Mouse (Mus musculus) fat pad, adult 2 months (tissue): Measurements from ENCODE around the gene Hmcn1.

Experiments
- DNase-seq: peaks from one replicate; pipeline ENCODE4 v3.0.0-alpha.2; 2011; ENCODE audit warnings: low read depth, low spot score; ENCODE audit errors: extremely low read depth

Gene Hmcn1

DNA sequence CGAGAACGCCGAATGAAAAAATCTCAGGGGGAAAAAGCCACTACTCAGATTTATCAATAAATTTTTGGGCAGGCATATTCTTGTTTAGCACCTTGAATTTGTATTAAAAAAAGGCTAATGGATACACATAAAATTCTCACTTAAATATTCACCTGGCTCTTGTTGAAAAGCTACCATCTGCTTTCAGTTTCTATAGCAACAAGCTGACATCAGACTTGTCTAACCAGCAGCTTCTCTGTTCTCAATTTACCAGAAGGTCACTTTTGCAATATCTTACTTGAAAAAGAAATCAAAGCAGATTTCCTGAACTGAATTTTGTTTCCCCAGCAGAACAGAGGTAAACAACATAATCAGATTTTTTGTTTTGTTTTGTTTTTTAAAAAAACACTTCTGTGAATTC, 311.8 kb downstream of the Hmcn1 start:
- DNase-seq: no peak

DNA sequence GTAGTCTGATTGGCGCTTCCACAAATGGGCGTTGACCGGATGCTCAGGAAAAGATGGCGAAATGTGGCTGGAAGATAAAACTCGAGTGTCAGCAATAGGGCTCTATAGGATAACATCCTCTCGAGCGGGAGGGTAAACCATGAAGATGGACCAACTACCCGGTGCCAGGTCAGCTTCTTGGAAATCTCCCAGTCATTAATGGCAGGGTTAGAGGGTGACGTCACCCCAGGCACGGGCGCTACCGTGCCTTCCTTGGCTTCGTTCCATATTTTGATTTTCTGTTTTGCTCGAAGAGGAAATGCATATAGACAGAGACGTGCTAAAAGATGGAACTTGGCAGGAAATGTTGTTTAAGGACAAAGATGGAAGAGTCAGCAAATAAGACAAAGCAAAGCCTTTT, 312.2 kb downstream of the Hmcn1 start:
- no peak for DNase-seq

DNA sequence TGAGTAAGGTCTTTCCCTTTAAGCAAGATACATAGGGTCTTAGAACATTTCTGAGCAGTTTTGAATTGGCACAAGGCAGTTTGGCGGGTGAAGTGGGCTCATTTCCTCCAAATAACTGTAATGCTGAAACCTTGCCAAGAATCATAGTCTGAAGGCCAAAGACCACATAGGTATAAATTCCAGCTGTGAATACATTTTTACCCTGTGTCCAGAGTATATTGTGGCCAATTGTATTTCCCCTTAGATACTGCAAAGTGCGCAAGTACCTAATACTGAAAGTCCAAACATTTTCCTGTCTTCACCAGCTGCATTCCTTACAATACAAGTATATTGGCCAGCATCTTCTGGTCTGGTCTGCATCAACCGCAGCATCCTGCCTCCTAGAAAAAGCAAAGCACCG, 312.9 kb downstream of the Hmcn1 start:
- no peak for DNase-seq

DNA sequence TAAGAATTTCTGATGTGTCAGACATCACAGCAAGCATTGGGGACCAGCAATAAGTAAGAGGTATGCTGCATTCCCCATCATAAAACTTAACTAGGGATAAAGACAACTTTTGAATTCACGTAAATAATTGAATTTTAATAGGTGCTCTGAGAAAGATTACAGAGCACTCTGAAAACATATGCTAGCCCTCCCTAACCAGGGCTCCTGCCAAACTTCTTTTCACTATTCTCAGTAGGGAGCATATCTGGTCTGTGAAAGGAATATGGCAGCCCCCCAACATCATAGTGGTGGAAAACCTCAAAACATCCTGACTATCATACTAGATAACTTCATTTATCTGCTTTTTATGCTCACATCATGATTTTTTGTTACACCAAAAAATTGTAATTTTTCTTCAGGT, 347.9 kb downstream of the Hmcn1 start:
- DNase-seq: no peak

DNA sequence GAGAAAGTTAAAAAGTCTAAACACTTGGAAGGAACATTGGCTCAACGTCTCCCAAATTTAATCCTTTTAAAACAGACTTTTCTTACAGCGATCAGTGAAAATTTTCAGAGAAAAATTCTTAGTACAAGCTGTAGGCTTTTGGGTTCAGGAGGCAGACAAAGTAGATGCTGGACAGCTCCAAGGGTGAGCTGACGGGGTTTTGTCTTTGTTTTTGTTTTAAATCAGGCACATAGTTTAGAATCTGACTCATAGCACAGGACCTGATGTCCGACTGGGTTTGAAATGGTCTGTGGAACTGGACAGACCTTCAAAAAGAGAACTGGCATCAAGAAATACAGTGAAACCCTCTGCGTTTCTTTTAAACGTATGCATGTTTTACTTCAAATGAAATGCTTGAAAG, 353.7 kb downstream of the Hmcn1 start:
- no peak for DNase-seq

DNA sequence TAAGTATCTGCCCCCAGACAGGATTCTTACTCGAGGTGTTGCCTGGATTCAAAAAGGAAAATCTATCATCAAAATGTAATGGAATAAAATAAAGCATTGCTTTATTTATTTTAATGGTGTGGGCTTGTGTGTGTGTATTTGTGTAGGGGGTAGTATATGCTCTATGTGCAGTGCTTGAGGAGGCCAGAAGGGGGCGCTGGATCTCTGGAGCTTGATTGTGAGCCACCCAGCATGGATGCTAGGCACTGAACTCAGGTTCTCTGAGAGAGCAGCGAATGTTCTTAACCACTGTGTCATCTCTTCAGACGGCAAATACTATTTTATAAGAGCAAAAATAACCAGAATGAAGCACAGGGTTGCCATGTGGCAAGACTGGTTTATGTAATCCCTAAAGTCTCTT, 360.7 kb downstream of the Hmcn1 start:
- DNase-seq: no peak

DNA sequence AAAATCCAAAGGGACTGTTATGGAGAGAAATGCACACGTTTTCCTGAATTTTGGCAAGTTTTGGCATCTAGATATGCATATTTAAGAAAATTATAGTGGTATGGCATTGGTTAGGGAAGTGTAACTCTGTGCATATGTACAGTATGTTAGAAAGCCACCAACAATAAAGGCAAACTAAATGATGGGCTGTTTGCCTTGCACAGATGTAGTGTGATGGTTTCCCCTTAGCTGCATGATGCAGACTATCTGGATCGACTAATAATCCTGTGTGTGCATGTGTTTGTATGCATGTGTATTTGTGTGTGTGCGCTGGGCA, 361.4 kb downstream of the Hmcn1 start:
- no peak for DNase-seq

DNA sequence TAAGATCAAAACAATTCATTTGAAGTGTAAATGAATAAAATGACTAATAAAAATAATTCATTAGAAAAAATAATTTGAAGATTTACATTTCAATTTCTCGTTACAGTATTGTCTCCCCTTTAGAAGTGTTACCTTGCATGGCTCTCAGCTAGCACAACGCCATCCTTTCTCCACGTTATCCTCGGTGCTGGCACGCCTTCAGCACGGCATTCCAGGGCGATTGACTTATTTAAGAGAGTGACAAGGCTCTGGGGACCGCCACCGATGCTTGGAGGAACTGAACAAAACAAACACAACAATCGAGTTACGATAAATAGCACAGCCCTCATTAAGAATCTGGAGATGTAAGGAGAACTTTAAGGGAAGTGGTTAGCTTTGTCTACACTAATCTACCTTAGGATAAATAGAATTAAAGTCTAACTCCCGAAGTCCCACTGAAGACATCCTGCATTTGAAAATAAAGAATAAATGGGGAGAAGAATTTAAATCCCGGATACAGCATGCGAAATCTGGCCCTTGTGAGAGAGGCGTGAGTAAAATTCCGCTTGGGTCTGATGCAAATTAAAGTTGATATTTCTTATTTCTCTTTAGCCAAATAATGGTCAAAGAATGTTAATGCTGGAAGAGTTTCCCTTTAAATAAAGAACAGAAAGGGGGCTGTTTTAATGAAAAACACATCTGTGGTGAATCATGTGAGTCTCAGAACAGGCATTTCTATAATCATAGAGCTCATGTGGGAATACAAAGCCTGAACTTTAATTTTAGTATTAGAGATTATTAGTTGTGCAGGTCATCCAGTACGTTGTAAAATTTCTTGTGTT, 362.0 kb downstream of the Hmcn1 start:
- DNase-seq: no peak

DNA sequence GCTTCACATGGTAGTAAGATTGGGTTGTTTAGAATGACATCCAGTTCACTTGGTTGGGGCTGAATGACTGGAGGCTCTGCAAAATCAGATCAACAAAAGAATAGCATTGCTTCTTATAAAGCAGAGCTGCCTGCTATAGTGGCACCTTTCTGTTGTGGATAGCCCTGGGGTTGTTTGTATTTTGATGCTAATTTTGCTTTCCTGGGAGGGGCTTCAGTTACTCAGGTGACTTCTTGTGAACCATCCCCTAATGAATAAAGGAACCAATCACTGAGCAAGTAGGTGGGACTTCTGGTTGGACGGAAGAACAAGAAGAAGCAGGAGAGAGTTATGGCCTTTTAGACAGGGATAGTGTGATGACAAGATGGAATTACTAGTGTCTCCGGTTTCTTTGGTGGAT, 370.0 kb downstream of the Hmcn1 start:
- DNase-seq: no peak

DNA sequence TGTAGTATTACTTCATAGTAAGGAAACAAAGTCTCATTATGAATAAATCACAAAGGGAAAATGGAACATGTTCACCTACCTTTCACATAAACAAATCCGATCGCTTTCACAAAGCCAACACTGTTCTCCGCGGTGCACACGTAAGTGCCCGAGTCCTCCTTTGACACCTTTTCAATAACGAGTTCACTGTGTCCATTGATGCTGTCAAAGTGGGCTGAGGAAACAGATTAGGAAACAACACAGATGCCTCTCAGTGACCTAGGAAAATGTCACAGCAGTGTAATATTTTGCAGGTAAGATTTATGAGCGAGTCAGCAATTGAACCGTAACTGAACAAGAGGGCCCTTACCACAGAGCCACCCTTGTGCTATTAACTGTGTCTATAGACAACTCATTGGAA, 382.7 kb downstream of the Hmcn1 start:
- DNase-seq: no peak

DNA sequence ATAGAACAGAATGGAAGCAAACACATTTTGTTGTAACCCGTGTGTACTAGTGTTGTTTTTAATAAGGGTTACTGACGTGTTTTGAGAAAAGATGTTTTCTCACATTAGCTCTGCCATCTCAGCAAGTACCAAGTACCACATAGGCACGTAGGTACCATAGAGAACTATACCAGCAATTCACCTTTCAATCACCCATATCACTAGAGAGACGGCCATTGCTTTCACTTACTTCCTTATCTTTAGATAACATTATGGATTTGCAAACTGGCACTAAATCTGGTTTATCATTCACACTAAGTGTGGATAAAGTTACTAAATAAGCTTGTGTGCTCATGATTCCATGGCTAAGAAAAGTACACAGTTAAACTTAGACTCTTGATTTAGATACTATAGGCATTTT, 387.1 kb downstream of the Hmcn1 start:
- DNase-seq: no peak

DNA sequence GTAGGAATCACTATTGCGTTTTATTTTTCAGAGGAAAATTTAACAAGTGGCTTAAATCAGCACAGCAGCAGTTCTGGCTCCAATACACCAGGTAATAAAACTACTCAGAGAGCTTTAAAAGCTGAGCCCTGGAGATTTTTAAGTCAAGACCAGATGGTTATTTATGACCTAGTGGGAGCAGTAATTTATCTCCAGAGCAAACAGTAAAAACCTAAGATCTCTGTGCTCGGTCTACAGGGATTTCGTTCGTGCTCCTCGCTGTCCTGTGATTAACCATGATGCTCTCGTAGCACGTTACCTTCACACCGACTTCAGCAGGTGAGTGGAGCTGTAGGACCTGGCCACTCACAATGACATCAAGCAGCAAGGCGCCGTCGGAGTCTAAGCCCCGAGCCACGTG, 399.6 kb downstream of the Hmcn1 start:
- no peak for DNase-seq

DNA sequence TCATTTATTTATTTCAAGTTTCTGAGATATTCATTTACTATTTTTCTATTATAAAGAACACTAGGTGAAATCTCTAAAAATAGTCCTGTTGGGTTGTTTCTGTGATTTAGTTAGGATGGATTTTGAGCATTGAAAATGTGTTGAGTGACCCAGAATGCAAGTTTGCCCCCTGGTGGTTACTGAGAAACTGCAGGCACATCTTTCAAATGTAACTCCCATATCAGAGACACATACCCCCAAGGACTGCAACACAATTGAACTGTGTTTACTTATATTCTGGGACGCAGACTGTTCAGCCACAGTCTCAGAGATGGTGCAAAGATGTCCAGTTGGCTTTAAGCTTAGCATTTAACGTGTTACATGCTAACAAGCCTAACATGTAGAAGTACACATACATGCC, 402.0 kb downstream of the Hmcn1 start:
- DNase-seq: no peak

DNA sequence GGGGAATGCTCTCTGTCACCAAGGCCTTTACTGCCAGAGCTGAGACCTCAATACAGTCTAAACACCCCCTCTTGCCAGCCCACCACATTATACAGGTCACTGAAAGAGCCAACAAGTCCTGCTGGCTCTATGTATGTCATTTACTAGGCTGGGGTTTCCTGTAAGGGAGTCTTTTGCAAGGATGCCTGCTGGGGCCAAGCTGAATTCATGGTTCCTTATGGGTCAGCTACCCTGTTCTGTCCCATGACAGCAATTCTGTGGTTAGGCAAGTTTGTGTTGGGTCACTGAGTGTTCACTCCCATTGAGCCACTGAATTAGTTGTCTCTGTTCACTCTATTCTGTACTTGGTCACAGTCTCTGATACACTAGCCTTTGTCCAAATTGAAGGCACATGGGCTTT, 405.8 kb downstream of the Hmcn1 start:
- no peak for DNase-seq

DNA sequence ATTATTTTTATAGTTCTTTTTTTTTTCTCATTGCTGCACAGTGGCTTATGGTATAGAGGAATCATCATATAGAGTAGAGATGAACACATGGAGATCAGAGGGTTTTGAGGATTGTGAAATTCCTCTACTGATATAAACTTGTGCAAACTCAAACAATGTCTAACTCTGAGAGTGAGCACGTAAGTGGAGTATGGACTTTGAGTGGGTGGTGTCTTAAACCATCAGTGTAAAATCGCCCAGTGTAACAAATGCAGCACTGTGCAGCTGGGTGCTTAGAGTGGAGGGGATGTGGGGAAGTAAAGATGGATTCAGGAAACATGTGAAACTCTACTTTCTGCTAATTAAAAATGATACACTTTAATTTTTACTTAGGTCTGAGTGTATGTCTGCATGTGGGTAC, 408.8 kb downstream of the Hmcn1 start:
- no peak for DNase-seq

DNA sequence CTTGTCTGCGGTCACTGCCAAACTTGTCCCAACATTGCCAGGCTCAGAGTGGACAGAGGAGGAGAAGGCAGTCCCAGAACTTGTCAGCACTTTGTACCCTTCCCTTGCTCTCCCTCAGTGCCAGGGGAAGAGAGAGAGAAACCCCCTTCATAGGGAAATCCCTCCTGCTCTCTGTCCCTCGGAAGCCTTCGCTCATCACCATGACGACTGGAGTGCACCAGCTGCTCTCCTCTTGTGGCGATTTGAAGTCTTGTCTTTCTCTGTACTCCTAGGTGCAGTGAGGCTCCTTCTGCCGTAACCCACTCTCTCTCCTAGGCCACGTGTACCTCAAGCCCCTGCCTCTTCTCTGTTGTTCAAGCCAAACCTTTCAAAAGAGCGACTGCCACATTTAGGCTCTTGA, 409.5 kb downstream of the Hmcn1 start:
- no peak for DNase-seq

DNA sequence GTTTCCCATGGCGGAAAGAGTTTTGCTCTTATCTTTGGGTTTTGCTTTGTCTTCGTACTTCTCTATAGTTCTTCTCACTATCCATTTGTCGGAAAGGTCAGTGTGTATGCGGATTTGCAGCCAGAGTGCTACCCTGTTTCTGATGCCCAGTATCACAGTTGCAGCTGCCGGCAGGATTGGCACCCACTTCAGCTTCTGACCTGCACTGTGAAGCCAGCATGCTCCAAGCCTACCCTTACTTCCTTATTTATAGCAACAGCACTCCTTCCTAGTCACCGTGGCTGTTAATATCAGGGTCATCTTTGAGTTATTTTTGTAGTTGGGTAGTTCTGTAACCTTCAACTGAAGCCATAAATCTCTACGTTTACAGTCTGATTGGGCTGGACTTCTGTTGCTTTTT, 412.7 kb downstream of the Hmcn1 start:
- DNase-seq: no peak

DNA sequence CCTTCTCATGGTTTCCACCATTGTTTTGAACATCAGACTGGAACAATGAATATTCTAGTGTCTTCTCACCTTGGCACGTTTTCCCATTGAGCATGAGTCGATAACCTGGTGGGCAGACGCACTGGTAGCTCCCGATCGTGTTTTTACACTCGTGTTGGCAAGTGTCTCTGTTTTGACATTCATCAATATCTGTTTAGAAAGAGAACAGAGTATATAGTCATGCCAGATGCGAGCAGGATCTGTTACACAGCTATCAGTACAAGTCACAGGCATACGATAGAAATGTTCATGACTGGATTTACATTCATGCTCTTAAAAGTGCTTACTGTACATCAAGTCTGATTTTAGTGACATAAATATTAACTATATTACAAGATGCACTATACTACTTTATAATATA, 419.8 kb downstream of the Hmcn1 start:
- DNase-seq: no peak

DNA sequence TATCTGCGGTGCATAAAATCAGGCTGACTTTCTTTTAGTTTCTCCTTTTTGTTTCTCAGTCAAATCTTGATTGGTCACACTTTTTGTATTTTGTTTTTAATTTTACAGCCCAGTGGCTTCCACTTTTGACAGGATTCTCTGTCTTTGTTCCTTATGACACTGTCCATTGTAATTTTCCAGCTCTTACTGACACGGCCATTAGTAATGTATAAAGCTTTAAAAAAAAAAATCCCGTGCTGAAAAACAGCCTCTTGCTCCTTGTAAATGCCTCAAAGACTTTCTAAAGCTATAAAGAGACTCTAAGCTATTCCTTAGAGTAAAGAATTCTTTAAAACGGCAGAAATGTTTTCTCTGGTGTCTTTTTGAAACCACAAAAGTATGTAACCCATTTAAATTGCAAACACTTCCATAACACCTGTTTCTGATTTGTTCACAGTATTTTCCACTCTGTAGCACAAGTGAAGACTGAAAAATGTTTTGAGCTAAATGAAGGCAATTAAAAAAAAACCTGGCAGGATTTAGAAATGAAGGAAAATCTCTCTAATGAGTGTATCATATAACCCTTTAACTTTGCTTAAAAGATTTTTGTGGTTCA, 422.6 kb downstream of the Hmcn1 start:
- no peak for DNase-seq

DNA sequence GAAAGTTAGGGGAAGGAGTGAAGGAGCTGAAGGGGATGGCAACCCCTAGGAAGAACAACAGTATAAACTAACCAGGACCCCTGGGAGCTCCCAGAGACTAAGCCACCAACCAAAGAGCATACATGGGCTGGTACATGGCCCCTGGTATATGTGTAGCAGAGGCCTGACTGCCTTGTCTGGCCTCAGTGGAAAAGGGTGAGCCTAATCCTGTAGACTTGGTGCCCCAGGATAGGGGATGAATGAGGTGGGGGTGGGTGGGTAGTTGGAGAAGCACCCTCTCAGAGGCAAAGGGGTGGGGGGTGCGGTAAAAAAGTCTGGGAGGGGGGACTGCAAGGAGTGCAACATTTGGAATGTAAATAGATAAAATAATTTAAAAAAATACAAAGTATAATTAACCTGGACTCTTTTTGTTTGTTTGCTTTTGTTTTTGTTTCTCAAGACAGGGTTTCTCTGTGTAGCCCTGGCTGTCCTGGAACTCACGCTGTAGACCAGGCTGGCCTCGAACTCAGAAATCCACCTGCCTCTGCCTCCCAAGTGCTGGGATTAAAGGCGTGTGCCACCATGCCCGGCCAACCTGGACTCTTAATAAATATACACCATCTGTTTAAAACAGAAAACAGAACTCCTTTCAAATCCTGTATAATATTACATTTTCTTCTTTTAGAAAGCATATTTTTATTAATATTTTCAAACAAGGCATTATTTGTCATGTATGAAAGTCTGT, 423.3 kb downstream of the Hmcn1 start:
- DNase-seq: no peak

DNA sequence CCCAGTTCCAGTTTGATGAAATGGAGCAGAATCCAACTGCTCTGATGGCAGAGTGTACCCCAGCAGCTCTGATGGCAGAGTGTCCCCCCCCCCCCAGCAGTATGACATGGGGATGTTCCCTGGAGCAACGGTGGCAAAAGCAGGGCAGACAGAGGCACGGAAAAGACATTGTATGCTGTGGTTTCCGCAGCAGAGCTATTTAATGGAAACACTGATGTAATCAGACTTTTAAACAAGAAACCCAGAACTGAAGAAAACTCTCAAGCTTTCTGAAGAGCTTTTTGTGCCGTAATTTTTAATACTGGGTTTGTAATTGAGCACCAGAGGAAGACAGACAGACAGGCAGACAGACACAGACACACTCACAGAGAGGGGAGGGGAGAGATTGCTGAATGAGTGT, 426.9 kb downstream of the Hmcn1 start:
- DNase-seq: no peak

DNA sequence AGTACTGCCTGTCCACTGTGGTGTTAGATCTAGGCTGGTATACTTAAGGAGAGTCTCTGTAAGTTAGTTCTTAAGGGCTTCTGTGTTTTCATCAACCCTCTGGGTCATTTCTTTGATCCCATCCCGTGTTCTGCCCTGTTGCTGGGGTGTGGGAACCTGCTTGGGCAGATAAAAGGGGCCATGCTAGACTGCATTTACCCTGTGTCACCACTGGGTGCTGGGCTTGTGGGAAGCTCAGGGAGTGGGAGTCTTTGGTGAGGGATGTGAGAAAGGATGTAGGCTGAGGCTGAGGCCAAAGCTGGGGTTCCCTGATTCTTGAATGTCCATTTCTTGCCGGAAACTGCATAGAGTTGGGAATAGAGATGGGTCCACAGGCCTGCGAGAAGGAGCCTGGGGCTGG, 436.6 kb downstream of the Hmcn1 start:
- DNase-seq: no peak

DNA sequence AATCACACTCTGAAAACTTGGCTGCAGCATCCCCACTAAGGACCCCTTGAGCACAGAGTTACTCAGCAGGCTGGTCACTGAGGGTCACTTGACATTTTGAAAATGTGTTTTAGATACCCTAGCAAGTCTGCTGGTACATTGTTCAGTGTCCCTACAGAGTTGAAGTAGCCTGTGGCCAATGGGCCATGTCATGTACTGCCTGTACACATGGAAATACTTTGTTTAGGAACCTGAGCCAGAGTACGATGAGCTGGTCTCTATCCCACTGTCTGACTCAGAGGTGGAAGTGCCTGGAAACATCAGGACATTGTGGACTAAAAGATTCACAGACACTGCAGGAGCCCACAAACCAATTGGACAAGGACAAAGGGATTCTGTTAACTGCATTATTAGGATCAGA, 441.8 kb downstream of the Hmcn1 start:
- DNase-seq: no peak
